Mouse (Mus musculus) ovary, postnatal 10 days (tissue): ENCODE data around the gene Dlx1.

ENCODE experiments used
- DNase-seq: peaks from one replicate; pipeline ENCODE4 v3.0.0; 2022; ENCODE audit warnings: low spot score

Gene Dlx1

DNA sequence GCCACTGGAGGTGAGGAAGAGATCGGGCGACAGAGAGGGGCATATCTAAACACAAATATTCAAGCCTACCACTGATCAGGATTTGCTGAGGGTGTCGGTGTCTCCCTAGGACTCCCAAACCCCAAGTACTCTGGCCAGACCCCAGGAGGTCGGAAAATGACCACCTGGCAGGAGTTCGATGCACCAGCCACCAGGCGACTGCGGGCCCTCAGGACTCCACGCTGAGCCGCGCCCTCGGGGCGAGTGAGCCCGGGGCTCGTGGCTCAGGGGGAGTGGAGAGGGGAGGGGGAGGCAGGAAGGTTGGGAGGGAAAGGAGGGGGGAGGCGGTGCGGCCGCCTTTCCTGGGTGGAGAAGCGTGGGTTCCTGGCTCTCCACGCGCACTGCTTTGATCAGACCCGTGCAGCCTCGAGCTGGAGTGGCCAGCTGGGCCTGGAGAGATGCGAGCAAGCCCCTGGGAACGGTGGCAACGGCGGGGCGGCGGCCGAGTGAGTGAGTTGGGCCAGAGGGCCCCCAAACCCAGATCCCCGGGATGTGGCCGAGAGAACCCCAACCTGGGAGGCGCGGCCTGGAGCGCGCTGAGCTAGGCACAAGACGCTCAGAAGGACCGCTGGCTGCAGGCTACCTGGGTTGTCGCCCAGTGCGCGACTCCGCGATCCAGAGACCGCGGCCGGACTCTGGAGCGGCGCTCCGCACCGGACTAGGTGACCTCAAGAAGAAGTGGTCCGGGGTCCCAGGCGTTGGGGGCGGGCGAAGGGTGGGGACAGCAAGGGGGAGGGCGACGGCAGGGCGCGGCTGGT, 999 bp downstream of the Dlx1 start:
- no peak for DNase-seq

DNA sequence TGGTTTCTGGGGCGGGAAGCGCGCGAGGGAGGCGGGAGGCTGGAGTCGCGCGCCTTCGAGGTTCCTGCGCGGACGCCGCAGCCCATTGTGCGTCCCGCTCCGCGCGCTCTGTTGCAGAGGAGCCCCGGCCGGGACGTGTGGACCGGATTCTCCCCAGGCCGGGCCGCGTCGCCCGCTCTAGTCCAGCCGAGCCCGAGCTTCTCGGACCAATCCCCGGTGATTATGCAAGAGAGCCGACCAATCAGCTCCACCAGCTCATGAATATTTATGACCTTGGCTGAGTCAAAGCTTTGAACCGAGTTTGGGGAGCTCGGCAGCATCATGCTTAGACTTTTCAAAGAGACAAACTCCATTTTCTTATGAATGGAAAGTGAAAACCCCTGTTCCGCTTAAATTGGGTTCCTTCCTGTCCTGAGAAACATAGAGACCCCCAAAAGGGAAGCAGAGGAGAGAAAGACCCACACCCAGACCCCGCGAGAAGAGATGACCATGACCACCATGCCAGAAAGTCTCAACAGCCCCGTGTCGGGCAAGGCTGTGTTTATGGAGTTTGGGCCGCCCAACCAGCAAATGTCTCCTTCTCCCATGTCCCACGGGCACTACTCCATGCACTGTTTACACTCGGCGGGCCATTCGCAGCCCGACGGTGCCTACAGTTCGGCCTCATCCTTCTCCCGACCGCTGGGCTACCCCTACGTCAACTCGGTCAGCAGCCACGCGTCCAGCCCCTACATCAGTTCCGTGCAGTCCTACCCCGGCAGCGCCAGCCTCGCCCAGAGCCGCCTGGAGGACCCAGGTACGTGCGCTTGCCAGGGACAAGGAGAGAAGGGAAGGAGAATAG, 1.8 kb downstream of the Dlx1 start:
- no peak for DNase-seq

DNA sequence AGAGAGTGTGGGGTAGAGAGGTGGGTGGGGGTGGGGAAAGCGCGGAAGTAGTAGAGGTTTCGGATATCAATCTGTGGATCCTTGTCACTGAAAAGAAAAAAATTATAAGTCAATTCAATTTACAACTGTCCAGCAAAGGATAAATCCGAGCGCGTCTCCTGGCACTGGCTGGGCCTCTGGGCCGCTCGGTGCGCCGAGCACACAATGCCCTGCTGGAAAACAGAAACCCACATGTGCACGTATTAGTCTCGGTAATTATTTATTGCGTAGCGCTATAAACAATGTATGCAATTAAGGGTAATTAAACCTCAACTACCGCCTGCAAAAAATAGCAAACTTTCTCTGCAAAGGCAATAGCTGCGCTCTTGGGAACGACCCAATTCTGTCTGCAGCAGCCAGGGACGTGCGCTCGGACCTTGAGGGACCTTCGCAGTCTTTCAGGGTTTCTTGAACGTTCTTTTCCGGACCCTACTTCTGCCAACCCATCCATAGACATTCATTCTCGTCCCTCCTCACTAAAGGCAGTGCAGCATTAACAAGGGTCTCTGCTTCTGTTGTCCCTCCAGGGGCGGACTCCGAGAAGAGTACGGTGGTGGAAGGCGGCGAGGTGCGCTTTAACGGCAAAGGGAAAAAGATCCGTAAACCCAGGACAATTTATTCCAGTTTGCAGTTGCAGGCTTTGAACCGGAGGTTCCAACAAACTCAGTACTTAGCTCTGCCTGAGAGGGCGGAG, 2.6 kb downstream of the Dlx1 start:
- no peak for DNase-seq

DNA sequence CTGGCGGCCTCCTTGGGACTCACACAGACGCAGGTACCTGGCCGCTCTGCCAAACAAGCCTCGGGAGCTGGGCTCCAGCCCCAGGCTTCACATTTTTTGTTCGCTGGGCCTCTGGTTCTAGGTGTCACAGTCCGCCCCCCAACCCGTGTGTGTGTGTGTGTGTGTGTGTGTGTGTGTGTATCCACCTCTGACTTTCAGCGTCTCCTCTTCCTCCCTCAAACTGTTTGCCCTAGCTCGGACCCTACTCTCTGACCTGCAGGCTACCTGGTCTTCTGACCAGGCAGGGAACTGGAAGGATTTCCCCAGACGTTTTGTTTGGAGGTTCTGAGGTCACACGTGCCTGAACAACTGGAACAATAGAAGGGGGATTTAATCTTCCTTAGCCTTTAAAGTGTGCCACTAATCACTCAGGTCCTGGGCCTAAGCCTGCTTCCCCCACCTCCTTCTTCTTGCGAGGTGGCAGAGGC, 3.2 kb downstream of the Dlx1 start:
- no peak for DNase-seq

DNA sequence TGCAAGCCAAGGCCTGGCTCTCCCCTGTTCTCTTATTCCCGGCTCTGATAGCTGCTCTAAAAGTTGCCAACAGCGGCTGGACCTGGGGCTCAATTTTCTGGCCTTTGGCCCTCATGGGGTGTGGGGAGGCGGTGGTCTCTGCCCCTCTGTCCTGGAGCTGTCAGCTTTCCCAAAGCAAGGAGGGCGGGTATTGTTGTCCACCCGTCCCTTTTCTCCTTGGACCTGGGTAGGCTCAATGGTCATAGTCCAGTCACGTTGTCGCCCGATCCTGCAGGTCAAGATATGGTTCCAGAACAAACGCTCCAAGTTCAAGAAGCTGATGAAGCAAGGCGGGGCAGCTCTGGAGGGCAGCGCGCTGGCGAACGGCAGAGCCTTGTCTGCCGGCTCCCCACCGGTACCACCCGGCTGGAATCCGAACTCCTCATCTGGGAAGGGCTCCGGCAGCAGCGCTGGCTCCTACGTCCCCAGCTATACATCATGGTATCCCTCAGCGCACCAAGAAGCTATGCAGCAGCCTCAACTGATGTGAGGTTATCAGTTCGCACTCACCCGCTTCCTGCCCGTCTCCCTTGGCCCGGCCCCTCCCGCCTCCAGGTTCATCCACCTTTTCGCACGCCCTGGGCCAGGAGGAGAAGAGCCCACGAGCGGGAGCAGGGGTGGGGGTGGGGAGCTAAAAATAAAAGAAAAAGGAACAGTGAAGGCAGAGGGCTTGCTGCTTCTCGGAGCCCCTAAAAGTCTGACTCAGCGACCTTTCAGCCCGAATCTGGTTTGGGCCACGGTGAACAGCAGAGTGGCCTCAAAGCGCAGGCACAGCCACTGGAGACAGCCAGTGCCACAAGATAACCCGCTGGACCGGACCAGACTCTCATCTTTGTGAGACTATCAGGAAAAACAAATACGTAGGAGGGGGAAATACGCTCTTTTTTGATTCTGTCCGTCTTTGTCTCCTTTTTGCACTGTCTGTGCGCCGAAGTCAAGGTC, 4.4 kb downstream of the Dlx1 start:
- DNase-seq: no peak

DNA sequence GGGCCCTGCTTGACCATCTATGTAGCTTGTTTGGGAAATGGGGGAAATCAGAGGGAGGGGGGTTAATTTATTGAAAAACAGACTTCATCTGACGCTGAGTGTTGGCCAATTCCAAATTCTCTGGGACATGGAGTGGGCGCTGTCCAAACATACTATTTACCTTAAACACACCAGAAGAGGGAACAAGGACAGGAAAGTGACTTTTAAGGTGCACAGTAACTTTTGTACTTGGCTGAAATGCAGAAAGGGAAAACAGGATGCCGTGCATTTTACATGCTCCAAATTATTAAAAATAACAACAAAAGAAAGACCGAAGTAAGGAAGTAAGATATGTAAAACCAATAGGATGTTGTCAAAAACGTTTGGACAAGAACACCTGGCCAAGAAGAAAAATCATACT, 5.2 kb downstream of the Dlx1 start:
- DNase-seq: no peak

DNA sequence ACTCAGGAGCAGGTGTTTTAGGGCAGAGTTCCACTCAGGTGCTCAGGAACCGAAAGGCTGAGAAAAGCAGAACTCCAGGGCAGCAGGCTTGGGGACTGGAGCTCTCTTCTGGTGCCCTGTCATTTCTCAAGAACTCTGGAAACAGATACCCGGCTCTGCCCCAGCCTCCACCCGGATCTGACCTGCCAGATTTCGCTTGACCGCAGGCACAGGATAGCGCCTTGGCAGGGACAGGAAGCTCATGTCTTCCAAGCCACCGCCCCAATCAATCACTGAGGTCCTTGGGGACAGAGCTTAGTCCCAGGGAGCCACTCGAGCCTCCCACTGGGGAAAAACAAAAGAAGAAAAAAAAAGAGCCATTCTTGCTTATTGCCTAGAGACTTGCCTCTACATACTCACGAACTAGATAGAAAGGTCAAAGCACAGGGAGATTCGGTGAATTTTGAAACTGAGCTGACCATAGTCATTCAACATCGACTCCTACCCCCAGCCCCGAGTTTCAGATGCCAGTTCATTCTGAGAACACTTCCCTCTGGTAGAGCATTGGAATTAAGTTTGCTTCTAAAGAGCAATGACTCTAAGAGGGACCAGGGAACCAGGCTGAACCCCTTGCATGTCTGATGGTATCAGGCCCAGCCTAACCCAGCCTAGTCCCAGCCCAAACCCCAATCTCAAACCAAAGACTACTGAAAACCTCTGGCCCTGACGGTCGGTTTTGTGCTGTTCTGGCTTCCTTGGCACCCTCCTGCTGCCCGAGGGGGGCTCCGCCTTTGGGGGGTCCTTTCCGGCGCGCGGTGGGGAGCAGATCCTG, 6.5 kb downstream of the Dlx1 start:
- no peak for DNase-seq

DNA sequence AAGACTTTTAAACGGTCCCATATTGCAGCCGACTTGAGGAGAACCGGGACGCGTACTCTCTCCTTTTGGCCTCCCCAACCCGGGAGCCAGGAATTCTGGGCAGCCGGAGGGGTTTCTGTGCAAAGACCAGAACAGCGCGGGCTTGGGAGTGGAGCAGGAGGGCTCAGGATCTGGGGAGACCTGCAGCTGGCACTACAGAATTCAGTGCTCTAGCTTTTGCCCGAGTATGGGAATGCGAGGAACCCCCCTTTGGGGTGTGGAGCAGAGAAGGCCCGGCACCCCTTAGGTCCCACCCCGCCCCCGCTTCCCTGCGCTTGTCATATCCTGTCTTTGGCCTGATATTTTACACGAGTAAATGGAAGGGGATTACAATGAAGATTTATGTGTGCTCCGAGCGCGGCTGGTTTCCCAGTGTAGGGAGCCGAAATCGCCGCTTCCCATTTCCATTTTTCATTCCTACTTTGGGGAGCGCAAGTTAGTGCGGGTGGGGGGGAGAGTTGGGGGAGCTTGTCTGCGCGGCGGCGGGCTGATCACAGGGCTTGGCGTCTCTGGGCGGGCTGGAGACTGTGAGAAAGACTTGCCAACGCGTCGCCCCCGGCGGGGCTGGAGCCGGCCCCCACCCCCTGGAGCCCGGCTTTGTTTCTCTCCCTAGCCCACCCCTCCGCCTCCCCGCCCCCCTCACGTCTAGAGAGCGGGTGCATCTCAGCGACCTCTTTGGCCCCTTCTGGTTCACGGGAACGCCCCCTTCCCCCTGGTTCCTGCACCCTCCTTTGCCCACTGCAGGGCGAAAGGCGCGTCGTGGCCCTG, 12.9 kb downstream of the Dlx1 start:
- DNase-seq: no peak

DNA sequence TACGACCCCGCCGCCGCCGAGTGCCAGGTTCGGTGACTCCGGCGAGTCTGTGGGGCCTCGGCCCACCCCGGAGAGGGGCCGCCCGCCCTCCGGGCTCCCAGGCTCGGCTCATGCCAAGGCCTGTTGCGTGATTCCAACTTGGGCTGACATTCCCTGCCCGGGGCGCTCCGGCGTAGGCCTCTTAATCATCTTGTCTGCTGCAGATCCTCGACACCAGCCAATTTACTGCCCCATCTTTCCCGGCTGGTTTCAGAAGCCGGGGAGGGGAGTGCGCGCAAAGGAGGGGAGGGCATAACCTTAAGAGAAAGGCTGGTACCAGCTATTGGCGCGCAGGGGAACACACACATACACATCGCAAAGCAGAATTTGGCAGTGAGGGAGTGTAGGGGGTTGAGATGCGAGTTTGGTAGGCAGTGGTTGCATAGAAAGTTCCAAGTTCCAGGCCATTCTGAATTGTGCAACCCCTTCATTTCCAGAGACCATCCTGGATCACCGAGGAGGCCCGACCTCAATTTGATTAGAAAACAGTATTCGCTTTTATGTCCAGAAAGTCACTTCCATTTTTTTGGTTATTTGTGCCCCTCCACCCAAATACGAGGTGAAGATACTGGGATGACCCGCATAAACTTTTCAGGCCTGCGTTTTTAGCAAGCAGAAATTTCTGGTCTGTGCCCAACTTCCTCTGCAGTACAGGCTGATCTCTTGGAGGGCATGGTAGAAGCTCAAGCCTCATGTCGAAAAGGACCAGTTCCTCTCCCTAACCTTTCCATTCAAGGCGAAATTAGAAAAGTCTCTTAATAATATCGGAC, 13.7 kb downstream of the Dlx1 start:
- DNase-seq: no peak

DNA sequence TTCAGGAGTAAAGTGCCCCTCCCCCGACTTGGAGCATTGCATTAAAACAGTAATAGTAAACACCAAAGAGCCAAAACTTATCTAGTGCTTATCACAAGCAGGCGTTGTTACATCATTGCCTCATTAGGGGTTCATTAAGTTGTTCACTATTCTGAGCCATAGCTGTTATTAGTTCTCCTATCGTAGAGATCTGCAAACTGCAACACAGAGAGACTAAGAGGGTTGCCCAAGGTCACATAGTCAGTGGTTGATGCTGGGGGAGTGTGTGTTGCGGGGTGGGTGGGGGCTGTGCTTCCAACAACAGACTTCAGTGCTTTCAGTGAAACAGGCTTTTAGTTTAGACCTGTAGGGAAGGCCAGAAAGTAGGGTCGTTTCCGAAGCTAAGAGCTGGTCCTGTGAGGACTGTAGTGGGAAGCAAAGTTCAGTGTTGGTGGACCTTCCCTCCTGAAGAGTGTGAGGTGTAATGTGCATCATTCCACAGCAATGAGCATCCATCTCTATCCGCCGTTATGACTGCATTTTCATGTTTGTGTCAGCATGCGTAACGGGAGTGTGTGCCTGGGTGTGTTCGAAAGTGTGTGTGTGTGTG, 14.4 kb downstream of the Dlx1 start:
- DNase-seq: no peak

DNA sequence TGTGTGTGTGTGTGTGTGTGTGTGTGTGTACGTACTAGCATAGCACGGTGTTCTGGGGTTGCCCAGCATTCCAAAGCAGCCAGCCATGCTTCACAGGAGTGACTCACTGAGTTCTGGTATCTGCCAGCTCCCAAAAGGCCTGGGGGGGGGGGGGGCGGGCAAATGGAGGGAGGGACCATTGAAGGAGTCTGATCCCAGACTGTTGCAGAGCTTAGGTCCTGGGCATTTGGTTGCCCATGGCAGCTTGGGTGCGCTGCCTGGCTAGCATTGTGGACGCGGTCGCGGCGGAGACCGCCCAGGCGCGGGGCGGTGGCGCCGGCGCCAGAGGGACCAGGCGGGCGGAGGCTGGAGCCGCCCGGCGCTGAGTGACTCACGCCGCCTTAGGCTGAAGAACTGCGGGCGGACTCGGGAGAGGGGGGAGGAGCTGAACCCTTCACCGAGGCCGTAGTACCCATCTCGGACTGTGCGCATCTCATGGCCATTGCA, 14.9 kb downstream of the Dlx1 start:
- no peak for DNase-seq

DNA sequence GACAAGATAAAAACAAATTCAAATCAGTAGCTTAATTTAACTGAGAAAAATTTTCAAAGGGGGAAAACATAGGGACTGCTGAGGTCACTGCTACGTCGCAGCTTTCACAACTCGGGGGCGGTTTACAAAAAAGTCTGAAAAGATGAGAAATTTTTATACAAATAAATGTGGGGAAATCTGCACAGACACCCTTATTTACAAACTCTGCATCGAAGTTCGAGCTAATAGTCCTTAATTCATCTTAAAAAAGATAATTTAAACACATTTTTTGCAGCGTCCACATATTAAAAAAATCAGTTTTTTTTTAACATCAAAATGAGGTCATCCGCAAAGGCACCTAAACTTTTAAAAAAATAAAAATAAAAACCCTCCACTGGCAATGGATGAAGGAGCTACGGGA, 15.6 kb downstream of the Dlx1 start:
- DNase-seq: no peak

DNA sequence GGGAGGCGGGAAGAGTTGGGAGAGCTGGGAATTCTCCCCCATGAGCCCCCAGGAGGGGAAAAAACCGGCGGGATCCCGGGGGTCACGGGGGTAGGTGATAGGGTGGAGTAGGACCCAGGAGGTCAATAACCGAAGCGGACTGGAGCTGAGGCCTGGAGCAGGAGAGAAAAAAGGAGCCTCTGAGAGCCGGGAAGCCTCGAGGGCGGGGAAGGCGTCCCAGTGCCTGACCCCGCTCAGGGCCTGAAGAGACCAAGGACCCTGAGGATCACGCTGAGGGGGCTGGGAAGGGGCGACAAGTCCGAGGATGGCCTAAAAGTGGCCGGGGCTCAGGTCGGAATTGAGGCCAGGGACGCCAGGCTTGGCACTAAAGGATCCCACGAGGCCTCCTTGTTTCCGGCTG, 16.0 kb downstream of the Dlx1 start:
- no peak for DNase-seq

DNA sequence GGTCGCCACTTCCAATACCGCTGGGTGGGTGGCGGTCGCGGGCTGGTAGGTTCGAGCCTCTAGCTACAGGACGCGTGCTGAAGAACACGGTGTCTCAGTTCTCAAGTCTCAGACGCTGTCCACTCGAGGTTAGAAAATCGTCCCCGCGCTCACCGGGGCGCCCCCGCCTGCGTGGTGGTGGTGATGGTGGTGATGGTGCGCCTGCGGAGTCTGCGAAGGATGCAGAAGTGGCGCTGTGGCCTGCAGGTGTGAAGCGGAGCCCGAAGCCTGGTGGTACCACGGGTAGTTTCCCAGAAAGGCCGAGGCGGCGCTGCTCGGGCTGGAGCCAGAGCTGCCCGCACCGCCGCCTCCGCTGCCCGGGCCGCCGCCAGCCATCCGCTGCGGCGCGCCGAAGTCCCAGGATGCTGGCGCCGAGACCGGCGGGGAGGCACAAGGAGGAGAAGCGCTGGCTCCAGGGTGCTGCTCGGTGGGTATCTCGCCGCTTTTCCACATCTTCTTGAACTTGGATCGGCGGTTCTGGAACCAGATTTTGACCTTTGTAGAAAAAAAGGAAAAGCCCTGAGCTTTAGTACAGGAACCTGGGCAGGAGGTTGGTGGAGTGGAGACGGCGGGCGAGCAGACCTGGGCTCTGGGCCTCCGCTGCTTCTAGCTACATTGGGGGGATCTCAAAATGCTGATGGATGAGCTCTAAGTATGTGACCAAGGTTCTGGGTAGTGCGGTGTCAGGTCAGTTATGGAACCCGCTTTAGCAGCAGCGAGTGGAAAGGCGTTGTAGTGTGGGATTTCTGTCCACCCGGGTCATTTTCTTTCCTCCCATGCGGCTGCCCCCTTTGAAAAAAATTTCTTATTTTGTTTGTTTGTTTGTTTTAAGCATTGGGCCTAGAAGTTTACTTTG, 16.7 kb downstream of the Dlx1 start:
- DNase-seq: no peak

DNA sequence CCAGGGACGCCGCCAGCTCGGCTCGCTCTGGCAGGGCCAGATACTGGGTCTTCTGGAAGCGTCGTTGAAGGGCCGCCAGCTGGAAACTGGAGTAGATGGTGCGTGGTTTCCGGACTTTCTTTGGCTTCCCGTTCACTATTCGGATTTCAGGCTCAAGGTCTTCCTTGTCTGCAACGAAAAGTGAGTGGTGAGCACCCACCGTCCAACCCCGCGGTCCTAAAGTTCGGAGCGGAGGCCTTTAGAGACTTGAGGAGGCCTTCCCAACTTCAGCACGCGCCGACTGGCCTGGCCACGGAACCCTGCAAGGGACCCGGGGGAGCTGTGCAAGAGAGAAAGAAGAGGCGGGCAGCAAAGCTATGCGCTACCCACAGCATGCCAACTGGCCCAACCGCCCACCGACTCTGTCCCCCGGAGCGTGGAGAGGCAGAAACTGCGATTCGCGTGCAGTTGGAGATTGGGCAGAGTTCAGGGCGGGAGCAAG, 17.5 kb downstream of the Dlx1 start:
- DNase-seq: no peak

DNA sequence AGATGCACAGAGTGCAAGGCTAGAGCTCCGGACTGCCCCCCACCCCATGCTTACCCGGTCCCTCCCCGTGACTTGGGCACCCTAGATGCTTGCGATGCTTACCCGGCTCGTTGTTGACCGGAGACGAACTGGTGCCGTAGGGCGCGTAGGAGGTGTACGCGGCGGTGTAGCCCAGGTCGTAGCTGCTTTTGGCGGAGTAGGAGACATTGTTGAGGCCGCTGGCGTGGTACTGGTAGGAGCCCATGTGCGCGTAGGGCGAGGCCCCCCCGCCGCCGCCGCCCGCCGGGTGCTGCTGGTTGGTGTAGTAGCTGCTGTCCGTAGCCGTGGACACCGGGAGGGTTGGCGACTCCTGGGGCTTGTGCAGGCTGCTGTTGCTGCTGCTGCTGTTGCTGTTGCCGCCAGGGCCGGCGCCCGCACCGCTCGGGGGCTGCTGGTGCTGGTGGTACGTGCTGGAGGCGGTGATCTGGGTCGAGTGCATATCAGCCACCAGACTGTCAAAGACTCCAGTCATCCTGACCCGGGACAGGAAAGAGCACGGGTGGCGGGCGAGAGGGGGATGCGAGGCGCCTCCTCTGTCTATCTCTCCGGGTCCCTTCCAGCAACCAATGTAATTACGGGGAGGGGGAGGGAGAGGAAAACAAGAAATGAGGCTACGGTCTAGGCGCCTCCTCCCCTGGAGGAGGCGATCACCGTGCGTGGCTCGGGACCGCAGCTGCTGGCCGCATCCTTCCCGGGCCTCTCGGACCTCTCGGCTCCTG, 18.1 kb downstream of the Dlx1 start:
- DNase-seq: no peak
